Mouse (Mus musculus) olfactory bulb, adult 2 months (tissue): Measurements from ENCODE around the gene Tmem126b. TPM values are rescaled to one million over a fixed set of nuclear protein-coding genes. Genes with fewer than 3 reads are reported as not detected.

Experiments used
- H3K27ac ChIP-seq: fragments of 200-500 bp; 2 replicates; pipeline ENCODE4 v1.5.1; 2012; ENCODE audit warnings: low read depth, low read length; ENCODE audit not compliant: insufficient read depth
- H3K4me1 ChIP-seq: fragments of 200-500 bp; 2 replicates; pipeline ENCODE4 v1.6.1; 2012; ENCODE audit warnings: low read length; ENCODE audit not compliant: control insufficient read depth, insufficient read depth
- H3K4me3 ChIP-seq: fragments of 200-500 bp; 2 replicates; pipeline ENCODE4 v1.5.1; 2012; ENCODE audit warnings: mild to moderate bottlenecking, low read depth, low read length, moderate library complexity; ENCODE audit not compliant: insufficient read depth
- CTCF ChIP-seq: fragments of 200-500 bp; IDR thresholded peaks from 2 replicates; pipeline ENCODE4 v1.5.1; 2012; ENCODE audit warnings: low read depth, mild to moderate bottlenecking, low read length, moderate library complexity; ENCODE audit not compliant: insufficient read depth
- POLR2A ChIP-seq: fragments of 200-500 bp; IDR thresholded peaks from 2 replicates; pipeline ENCODE4 v1.6.1; 2012; ENCODE audit warnings: mild to moderate bottlenecking, low read depth, low read length, moderate library complexity; ENCODE audit not compliant: insufficient read depth
- WGBS: fragments of 180-500 bp; shearing (Covaris S2); methylation state at CpG from one replicate; pipeline ENCODE4 v1.1.7; 2018; 5-methylcytosine and 5-hydroxymethylcytosine counted together
- polyA plus RNA-seq: library from polyadenylated mRNA; stranded (reverse); fragments of >200 nt; gene quantifications from 2 replicates; pipeline ENCODE4 v1.2.4, GENCODE M21; 2012; ENCODE audit warnings: low replicate concordance; ENCODE audit not compliant: missing spikeins, insufficient read depth, insufficient read length

The Tmem126b gene
- polyA plus RNA-seq, 1 experiment = not detected

DNA sequence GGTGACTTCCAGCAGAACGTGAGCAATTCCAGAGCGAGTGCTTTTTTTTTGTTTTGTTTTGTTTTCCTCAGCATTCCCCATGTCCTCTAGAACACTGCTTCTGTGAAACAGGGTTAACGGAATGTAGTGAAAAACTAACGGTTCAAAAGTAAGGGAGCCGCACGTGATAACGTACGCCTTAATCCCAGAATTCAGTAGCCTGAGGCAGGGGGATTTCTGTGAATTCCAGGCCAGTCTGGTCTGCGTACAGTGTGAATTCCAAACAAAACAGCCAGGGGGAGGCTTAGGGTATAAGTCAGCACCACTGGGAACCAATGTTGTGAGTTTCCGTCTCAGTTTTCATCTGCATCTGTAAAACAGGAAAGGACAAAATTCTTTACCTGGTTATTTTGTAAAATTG, 18.3 kb downstream of the Tmem126b start:
- WGBS = 2% methylated on average over 10 of the region's 10 CpGs
- TF ChIP-seq CTCF (no peak), POLR2A (no peak)
- peak overlapping the region; percentile 72 for H3K27ac ChIP-seq
- peaks cover 3% of the 10 kb centered on the region; the same call in 1 of the 2 replicates for H3K4me1 ChIP-seq
- H3K4me3 ChIP-seq = peak overlapping the region; percentile 70

DNA sequence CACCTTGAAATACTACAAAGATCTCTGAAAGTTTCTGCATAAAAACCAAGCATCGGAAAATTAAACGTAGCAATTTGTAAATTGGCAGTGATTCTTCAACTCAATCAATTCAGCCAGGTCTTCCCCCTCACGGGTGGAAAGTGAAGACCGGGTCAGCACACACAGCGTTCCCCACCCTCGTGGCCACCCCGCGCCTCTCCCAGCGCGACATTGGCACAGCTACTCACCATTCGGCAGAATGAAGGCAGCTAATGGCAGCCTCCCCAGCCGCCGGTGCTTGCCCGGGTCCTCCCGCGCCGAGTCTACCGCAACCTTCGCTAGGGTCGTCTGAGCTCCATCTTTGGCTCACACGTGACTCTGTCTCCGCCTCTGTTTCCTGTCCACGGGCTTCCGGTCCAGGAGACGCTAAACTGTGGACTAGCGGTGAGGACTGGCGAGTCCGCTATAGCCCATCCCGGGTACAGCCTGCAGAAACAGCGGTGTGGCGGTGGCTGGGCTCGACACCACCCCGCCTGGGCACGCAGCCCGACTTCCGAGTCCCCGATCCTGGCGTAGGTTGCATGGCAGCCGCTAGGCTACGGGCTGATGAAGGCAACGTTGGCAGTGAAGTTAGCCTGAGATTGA, 18.8 kb downstream of the Tmem126b start, which contains the start of gene Tmem126a:
Tmem126a (minus strand) TSS at position 385 of the 624 bp plus-strand sequence.
- Histone ChIP-seq H3K4me3 (peak within 1 kb of the TSS; percentile 70), H3K4me1 (peaks cover 3% of the 10 kb centered on the region; the same call in 1 of the 2 replicates), H3K27ac (peak within 1 kb of the TSS; percentile 72)
- under 1% methylated on average over 41 of the region's 41 CpGs for WGBS
- TF ChIP-seq CTCF (peak; percentile 60), POLR2A (no peak; the same call in none of the 2 replicates)

DNA sequence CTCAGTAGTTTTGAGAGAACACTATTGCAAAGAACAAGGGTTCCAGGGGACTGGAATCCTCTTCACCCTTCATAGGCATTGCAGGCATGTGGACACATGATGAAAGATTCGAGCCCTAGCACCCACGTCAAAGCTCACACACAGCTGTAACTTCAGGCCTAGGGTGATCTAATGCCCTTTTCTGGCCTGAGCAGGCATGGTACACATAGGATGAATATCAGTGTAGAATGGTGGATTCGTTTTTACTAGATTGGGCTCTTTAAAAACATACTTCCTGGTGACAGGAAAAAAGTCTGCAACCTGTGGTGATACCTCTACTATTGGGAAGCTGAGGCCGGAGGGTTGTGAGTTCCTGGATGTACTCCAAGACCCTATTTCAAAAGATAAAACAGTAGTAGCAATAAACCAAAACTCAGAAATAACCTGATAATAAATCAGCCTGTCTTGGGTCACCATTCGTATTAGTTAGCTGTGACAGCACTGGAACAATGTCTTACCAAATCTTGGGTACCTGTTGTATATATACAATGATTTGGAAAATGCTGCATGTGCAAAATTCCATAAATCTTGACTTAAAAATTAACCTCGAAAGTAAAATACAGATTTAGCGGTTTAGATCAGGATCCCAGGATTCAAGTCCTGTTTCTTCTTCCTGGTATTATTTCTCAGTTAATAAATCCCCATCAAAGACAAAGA, 19.5 kb downstream of the Tmem126b start:
- Histone ChIP-seq H3K27ac (no peak overlapping the region), H3K4me3 (peak overlapping the region; percentile 70), H3K4me1 (peaks cover 3% of the 10 kb centered on the region; the same call in 1 of the 2 replicates)
- 12% methylated on average over 7 of the region's 7 CpGs for WGBS
- TF ChIP-seq POLR2A = no peak
- no peak for TF ChIP-seq CTCF

DNA sequence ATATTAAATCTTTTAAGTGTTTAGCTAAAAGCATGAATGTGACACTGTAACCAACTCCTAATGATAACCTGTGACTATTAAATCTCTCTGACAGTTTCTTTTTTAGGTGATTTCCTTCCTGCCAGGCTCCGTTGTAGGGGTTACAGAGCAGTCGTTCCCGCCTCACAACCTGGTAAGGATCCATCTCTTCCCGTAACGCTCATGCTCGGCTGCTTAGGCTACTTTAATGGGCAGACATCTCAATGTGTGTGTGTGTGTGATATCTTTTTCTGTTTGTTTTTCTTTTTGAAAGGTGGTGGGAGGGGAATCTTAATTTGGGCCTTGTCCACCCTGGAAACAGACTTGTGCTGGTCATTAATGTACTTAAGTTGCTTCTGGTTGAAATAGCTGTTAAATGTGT, 31.6 kb downstream of the Tmem126b start:
- no peaks in the 10 kb centered on the region for H3K4me1 ChIP-seq
- WGBS = under 1% methylated on average over 6 of the region's 6 CpGs
- H3K4me3 ChIP-seq = peak overlapping the region; percentile 82
- H3K27ac ChIP-seq = 0 out of 2 replicates have a peak overlapping the region, but pooled peaks have one; percentile 7
- no peak for TF ChIP-seq POLR2A
- no peak for TF ChIP-seq CTCF

DNA sequence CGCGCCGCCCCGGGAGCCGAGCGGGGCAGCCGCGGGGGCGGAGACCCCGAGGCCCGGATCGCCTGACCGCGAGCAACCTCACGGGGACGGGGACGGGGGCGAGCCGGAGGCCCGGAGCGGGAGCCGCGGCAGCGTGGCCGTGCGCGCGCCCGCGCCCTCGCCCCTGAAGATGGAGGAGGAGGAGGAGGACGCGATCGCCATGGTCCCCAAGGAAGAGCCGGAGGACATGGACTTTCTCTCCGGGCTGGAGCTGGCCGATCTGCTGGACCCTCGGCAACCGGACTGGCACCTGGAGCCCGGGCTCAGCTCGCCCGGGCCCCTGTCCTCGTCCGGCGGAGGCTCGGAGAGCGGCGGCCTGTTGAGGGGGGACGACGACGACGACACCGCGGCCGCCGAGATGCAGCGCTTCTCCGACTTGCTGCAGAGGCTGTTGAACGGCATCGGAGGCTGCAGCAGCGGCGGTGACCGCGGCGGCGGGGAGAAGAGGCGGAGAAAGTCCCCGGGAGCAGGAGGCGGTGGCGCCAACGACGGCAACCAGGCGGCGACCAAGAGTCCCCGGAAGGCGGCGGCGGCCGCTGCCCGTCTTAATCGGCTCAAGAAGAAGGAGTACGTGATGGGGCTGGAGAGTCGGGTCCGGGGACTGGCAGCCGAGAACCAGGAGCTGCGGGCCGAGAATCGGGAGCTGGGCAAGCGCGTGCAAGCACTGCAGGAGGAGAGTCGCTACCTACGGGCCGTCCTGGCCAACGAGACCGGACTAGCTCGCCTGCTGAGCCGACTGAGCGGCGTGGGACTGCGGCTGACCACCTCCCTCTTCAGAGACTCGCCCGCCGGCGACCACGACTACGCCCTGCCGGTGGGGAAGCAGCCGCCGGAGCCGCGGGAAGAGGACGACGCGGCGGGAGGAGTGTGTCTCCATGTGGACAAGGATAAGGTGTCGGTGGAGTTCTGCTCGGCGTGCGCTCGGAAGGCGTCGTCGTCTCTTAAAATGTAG, 32.4 kb downstream of the Tmem126b start:
- WGBS = 1% methylated on average over 123 of the region's 123 CpGs

DNA sequence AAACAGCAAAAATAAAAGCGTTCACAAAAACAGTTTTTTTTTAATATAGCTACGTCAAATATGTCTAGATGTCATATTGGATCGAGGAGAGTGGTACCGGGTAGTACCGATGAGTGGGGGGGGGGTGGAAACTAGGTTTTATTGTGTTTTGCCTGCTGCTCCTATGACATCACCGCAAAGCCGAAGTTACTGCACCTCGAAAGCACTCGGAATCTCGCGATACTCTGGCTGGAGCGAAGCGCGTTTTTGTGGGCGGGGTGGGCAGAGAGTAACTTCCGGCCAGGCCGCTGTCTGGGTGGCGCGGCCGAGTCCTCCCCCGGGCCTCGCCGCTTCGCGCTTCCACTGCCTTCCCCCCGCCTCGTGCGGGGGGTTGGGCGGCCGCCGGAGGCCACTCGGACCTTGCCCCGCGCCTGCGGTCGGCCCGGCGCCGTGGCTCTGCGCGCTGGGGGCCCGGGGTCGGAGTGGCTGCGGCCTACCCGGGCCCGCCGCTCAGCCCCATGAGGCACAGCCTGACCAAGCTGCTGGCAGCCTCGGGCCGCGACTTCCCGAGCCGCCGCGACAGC, 33.2 kb downstream of the Tmem126b start, which contains the start of gene Crebzf:
Crebzf (plus strand) TSS at position 212 of the 563 bp plus-strand sequence.
- WGBS = 1% methylated on average over 54 of the region's 54 CpGs
- Histone ChIP-seq H3K4me3 (peak within 1 kb of the TSS; percentile 82), H3K4me1 (no peaks in the 10 kb centered on the region), H3K27ac (peak within 1 kb of the TSS; percentile 75)
- TF ChIP-seq POLR2A (peak; percentile 87), CTCF (no peak)

More for the DNA sequence above, 32.4 kb downstream of the Tmem126b start:
- TF ChIP-seq CTCF = no peak
- TF ChIP-seq POLR2A = no peak
- H3K4me3 ChIP-seq = peak overlapping the region; percentile 82
- H3K4me1 ChIP-seq = no peaks in the 10 kb centered on the region
- H3K27ac ChIP-seq = peak overlapping the region; percentile 72

DNA sequence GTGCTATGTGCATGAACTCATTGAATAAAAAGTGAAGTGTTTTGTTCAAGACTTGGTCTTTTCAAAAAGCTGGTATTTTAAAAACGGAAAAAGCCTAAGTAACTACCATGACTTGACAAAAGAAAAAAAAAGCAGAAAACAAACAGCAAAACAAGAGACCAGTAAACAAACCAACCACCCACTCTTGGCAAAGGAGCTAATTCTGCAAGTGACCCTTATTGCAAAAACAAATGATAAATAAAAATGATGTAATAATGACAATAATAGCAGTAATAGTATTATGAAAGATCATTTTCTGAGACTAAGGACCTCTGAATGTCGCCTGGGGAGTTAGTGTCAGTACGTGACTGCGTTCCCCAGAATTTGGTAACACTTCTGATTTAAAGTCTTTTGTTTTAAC, 33.7 kb downstream of the Tmem126b start:
- Histone ChIP-seq H3K4me1 (no peaks in the 10 kb centered on the region), H3K27ac (peak overlapping the region; percentile 75), H3K4me3 (no peak overlapping the region)
- no peak for TF ChIP-seq CTCF
- under 1% methylated on average over 4 of the region's 4 CpGs for WGBS

DNA sequence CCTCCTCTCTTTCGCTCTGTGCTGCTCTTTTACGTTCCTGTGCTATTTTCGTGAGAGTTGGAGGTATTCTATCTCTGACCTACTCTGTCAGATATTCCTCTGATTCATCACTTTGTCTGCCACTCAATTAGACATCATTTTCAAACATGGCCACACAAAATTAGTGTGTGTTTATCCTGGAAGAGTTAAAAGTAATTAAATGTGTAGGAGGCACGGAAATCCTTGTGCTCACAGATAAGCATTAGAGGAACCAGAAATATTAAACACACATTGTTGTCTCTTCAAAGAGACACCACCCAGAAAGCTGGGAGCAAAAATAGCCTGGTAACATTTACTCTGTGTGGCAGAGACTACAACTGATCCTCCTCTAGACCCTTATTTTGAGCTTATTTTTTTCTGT, 35.8 kb downstream of the Tmem126b start:
- 70% methylated on average over 4 of the region's 4 CpGs for WGBS
- H3K27ac ChIP-seq = no peak overlapping the region
- H3K4me1 ChIP-seq = no peaks in the 10 kb centered on the region
- no peak for TF ChIP-seq CTCF
- no peak overlapping the region for H3K4me3 ChIP-seq

DNA sequence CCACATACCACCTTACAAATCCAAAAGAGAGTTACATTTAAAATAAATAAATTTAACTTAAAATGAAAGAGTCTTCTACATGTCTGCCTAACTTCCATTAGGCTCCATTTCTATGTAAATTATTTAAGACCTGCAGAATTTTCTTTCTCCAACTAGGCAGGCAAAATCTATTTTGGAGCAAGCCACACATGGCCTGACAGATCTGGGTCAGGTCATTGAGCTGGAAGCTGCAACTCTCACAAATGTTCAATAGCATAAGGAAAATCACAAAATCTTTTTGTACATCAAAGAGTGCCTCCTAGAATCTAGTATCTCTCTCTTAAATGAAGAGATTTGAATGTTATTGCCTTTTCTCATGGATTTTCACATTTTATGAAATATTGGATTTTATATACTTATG, 43.6 kb downstream of the Tmem126b start:
- Histone ChIP-seq H3K27ac (no peak overlapping the region), H3K4me3 (no peak overlapping the region), H3K4me1 (peaks cover 3% of the 10 kb centered on the region)
- no peak for TF ChIP-seq POLR2A
- TF ChIP-seq CTCF = no peak
